In the genomic region with DNA sequence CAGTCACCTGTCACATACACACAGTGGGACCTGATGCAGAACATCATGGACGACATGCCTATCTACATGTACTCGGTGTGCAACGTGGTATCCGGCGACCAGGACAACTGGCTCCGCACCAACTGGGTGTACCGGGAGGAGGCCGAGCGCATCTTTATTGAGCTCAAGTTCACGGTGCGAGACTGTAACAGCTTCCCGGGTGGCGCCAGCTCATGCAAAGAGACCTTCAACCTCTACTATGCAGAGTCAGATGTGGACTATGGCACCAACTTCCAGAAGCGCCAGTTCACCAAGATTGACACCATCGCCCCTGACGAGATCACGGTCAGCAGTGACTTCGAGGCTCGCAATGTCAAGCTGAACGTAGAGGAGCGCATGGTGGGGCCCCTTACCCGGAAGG, we compare ENCODE assay signal across 30 mouse cellular contexts. TPM values are rescaled to one million over a fixed set of nuclear protein-coding genes. Genes with fewer than 3 reads are reported as not detected.
DNase-seq lines count a peak whose midpoint lies in the region; ATAC-seq lines count a peak whose summit lies in the region.
"Had no signal": no experiment of that assay in that cellular context is flagged by ENCODE, and none has a peak within 500 bp of the region (broad histone marks: within the 10 kb centered on the region; RNA-seq: fewer than 3 reads in every experiment).

No protein-coding gene starts in this region.

- no peaks in the 10 kb centered on the region for H3K27me3 ChIP-seq in kidney, embryonic 15.5 days
- no peaks in the 10 kb centered on the region for H3K27me3 ChIP-seq in intestine, embryonic 16.5 days (replicated peaks; ENCODE audit: control insufficient read depth, insufficient read depth, low read length)
- H3K27me3 ChIP-seq in embryonic facial prominence, embryonic 10.5 days (replicated peaks; ENCODE audit: low read depth, poor library complexity, severe bottlenecking), result peaks cover 40% of the 10 kb centered on the region
- H3K27me3 ChIP-seq: heart, embryonic 12.5 days had no signal

- H3K4me1 ChIP-seq in kidney, embryonic 15.5 days, result peaks cover 94% of the 10 kb centered on the region
- H3K4me1 ChIP-seq in intestine, embryonic 16.5 days (ENCODE audit: control insufficient read depth, insufficient read depth, low read length), result peaks cover 62% of the 10 kb centered on the region
- H3K4me1 ChIP-seq in embryonic facial prominence, embryonic 10.5 days, result peaks cover 79% of the 10 kb centered on the region

- WGBS in kidney, embryonic 15.5 days, result 85% methylated on average over 22 of the region's 22 CpGs
- 84% methylated on average over 22 of the region's 22 CpGs for WGBS in intestine, embryonic 16.5 days
- WGBS in embryonic facial prominence, embryonic 10.5 days, result 96% methylated on average over 22 of the region's 22 CpGs

- peaks cover 21% of the 10 kb centered on the region for H3K36me3 ChIP-seq in kidney, embryonic 15.5 days
- no peaks in the 10 kb centered on the region for H3K36me3 ChIP-seq in intestine, embryonic 16.5 days (ENCODE audit: control insufficient read depth, insufficient read depth, low read length)
- H3K36me3 ChIP-seq in embryonic facial prominence, embryonic 10.5 days (replicated peaks), result peaks cover 17% of the 10 kb centered on the region
- H3K36me3 ChIP-seq: neural tube, embryonic 12.5 days had no signal

- H3K4me3 ChIP-seq in kidney, embryonic 15.5 days (replicated peaks), result no peak overlapping the region
- H3K4me3 ChIP-seq in intestine, embryonic 16.5 days (ENCODE audit: low read length), result no peak overlapping the region
- no peak overlapping the region for H3K4me3 ChIP-seq in embryonic facial prominence, embryonic 10.5 days
- H3K4me3 ChIP-seq: embryonic facial prominence, embryonic 12.5 days; heart, embryonic 12.5 days; left cerebral cortex, adult 2 months; limb, embryonic 12.5 days; megakaryocyte, embryonic 14.5 days; midbrain, embryonic 12.5 days; myocyte; neural tube, embryonic 12.5 days had no signal

- no peaks in the 10 kb centered on the region for H3K9me3 ChIP-seq in kidney, embryonic 15.5 days (replicated peaks)
- H3K9me3 ChIP-seq in intestine, embryonic 16.5 days (ENCODE audit: control insufficient read depth, low read length), result no peaks in the 10 kb centered on the region
- H3K9me3 ChIP-seq in embryonic facial prominence, embryonic 10.5 days, result no peaks in the 10 kb centered on the region
- H3K9me3 ChIP-seq: embryonic facial prominence, embryonic 12.5 days; heart, embryonic 12.5 days; limb, embryonic 12.5 days; midbrain, embryonic 12.5 days; neural tube, embryonic 12.5 days had no signal

- H3K9ac ChIP-seq in kidney, embryonic 15.5 days, result no peak overlapping the region
- H3K9ac ChIP-seq in intestine, embryonic 16.5 days (ENCODE audit: low read depth, low read length), result no peak overlapping the region
- H3K9ac ChIP-seq: embryonic facial prominence, embryonic 12.5 days; heart, embryonic 12.5 days; limb, embryonic 12.5 days; midbrain, embryonic 12.5 days; neural tube, embryonic 12.5 days had no signal

- H3K27ac ChIP-seq in kidney, embryonic 15.5 days, result no peak overlapping the region
- H3K27ac ChIP-seq in intestine, embryonic 16.5 days (ENCODE audit: low read length), result peak overlapping the region; percentile 77
- H3K27ac ChIP-seq in embryonic facial prominence, embryonic 10.5 days (replicated peaks), result no peak overlapping the region
- H3K27ac ChIP-seq: embryonic facial prominence, embryonic 12.5 days; left cerebral cortex, adult 2 months; limb, embryonic 12.5 days; midbrain, embryonic 12.5 days; neural tube, embryonic 12.5 days had no signal

- no peak for ATAC-seq in kidney, embryonic 15.5 days (replicated peaks; ENCODE audit: low FRiP score)
- peak; percentile 17 for ATAC-seq in intestine, embryonic 16.5 days
- ATAC-seq: activated CD4-positive, CD25-positive, alpha-beta regulatory T cell, adult 4 months; CD4-positive, CD25-positive, alpha-beta regulatory T cell, adult 4 months; forebrain, embryonic 14.5 days; hindbrain, embryonic 16.5 days; lung, postnatal 0 days had no signal

- H3K4me2 ChIP-seq in kidney, embryonic 15.5 days, result no peak overlapping the region
- H3K4me2 ChIP-seq in intestine, embryonic 16.5 days (ENCODE audit: low read depth, low read length), result no peak overlapping the region
- H3K4me2 ChIP-seq: embryonic facial prominence, embryonic 12.5 days; heart, embryonic 12.5 days; limb, embryonic 12.5 days; liver, embryonic 11.5 days; midbrain, embryonic 12.5 days; neural tube, embryonic 12.5 days had no signal

- peak; percentile 82 for DNase-seq in kidney, adult 11 months
- DNase-seq in kidney, adult 9 months, result peak; percentile 88
- peak; percentile 84 to 87 for DNase-seq in kidney, postnatal 36 days
- no peak for DNase-seq in embryonic facial prominence, embryonic 10.5 days (ENCODE audit: low spot score)
- no peak for DNase-seq in right cerebral cortex, adult 18-20 months
- DNase-seq: adrenal gland, postnatal 10 days; cerebellum, adult 2 months; cerebellum, postnatal 36 days; gastrocnemius, postnatal 14 days; lung, postnatal 4 days; right cerebral cortex, postnatal 4 days; thymus, adult 2 months; thymus, postnatal 36 days had no signal

RNA-seq across cellular contexts. Expression of a gene that starts 7.3 kb away (rescaled TPM):
- 6.8 and 7.1 TPM in 2 replicates for polyA plus RNA-seq in kidney, embryonic 15.5 days (2015; fragmentation: Nextera tagmentation; extraction: Ambion mirVana)
- 7.6 and 8.5 TPM in 2 replicates for polyA plus RNA-seq in intestine, embryonic 16.5 days (2015; fragmentation: Nextera tagmentation; extraction: Ambion mirVana)
- polyA plus RNA-seq in embryonic facial prominence, embryonic 10.5 days (2016; fragmentation: Nextera tagmentation; extraction: Ambion mirVana), result 2.4 and 3.0 TPM in 2 replicates
- polyA plus RNA-seq: activated CD4-positive, CD25-positive, alpha-beta regulatory T cell, adult 4 months had no signal

RNA-seq across cellular contexts. Expression of a gene that starts 59.6 kb away (rescaled TPM):
- polyA plus RNA-seq in kidney, embryonic 15.5 days (2015; fragmentation: Nextera tagmentation; extraction: Ambion mirVana), result 2.0 and 2.4 TPM in 2 replicates
- polyA plus RNA-seq in intestine, embryonic 16.5 days (2015; fragmentation: Nextera tagmentation; extraction: Ambion mirVana), result 1.5 and 1.6 TPM in 2 replicates
- 0.28 and 0.44 TPM in 2 replicates for polyA plus RNA-seq in embryonic facial prominence, embryonic 10.5 days (2016; fragmentation: Nextera tagmentation; extraction: Ambion mirVana)
- polyA plus RNA-seq: activated CD4-positive, CD25-positive, alpha-beta regulatory T cell, adult 4 months; CD4-positive, CD25-positive, alpha-beta regulatory T cell, adult 4 months; liver, embryonic 16.5 days had no signal

Comparison
In these comparisons a context has a peak if more than half of its experiments do, and no peak if none do; other contexts are left out.
1. DNase-seq: peak in kidney, adult 11 months (single experiment), kidney, adult 9 months (single experiment) and kidney, postnatal 36 days (2 of 2); none in embryonic facial prominence, embryonic 10.5 days (single experiment) and right cerebral cortex, adult 18-20 months (single experiment).